Mouse (Mus musculus) lung, adult 2 months (tissue): ENCODE data around the gene Jarid2. TPM values are rescaled to one million over a fixed set of nuclear protein-coding genes. Genes with fewer than 3 reads are reported as not detected.

ENCODE experiments used
- DNase-seq: peaks from one replicate; pipeline ENCODE4 v3.0.0; 2022
- H3K4me1 ChIP-seq: fragments of 200-500 bp; 2 replicates; pipeline ENCODE4 v1.6.1; 2011; ENCODE audit warnings: low read length; ENCODE audit not compliant: control insufficient read depth, insufficient read depth
- H3K4me3 ChIP-seq: fragments of 200-500 bp; replicated peaks from 2 replicates; pipeline ENCODE3; 2011; ENCODE audit warnings: low read depth, mild to moderate bottlenecking, control low read depth, low read length; ENCODE audit errors: extremely low read depth
- CTCF ChIP-seq: fragments of 200-500 bp; IDR thresholded peaks from 2 replicates; pipeline ENCODE4 v1.5.1; 2011; ENCODE audit warnings: mild to moderate bottlenecking, low read length, control low read depth; ENCODE audit not compliant: insufficient read depth
- POLR2A ChIP-seq: fragments of 200-500 bp; IDR thresholded peaks from 2 replicates; pipeline ENCODE4 v1.6.1; 2011; ENCODE audit warnings: low read depth, mild to moderate bottlenecking, control low read depth, low read length, borderline replicate concordance; ENCODE audit errors: extremely low read depth
- WGBS: fragments of 180-500 bp; shearing (Covaris S2); methylation state at CpG from one replicate; pipeline ENCODE4 v1.1.7; 2018; 5-methylcytosine and 5-hydroxymethylcytosine counted together
- polyA plus RNA-seq: library from polyadenylated mRNA; depleted of rRNA; stranded (reverse); fragments of >200 nt; gene quantifications from 2 replicates; pipeline ENCODE4 v1.2.3, GENCODE M21; 2012

Gene Jarid2
- polyA plus RNA-seq, 1 experiment = 9.6 TPM

- DNase-seq = no peak
- H3K4me1 ChIP-seq = no peaks in the 10 kb centered on the region
- no peak overlapping the region for H3K4me3 ChIP-seq
- WGBS = 73% methylated on average over 8 of the region's 8 CpGs
- TF ChIP-seq CTCF = no peak
- TF ChIP-seq POLR2A = no peak
Measured at GRCm38 (mm10) chr13:44946880-44947635, 217.8 kb downstream of the Jarid2 start.

GRCm38 (mm10) chr13:44948320-44949250, 219.3 kb downstream of the Jarid2 start:
- Histone ChIP-seq H3K4me3 (no peak overlapping the region), H3K4me1 (no peaks in the 10 kb centered on the region)
- WGBS = 81% methylated on average over 16 of the region's 16 CpGs
- DNase-seq = no peak
- no peak for TF ChIP-seq CTCF
- TF ChIP-seq POLR2A = no peak

- TF ChIP-seq CTCF (peak; percentile 37; the same call in 1 of the 2 replicates), POLR2A (no peak)
- Histone ChIP-seq H3K4me1 (no peaks in the 10 kb centered on the region; the same call in 1 of the 2 replicates), H3K4me3 (no peak overlapping the region)
- WGBS = 46% methylated on average over 10 of the region's 10 CpGs
- no peak for DNase-seq
Measured at GRCm38 (mm10) chr13:44952393-44953086, 223.3 kb downstream of the Jarid2 start.

GRCm38 (mm10) chr13:44953546-44954231, 224.4 kb downstream of the Jarid2 start:
- H3K4me1 ChIP-seq = no peaks in the 10 kb centered on the region; the same call in 1 of the 2 replicates
- TF ChIP-seq POLR2A = no peak
- TF ChIP-seq CTCF = no peak
- 86% methylated on average over 8 of the region's 8 CpGs for WGBS
- H3K4me3 ChIP-seq = no peak overlapping the region
- DNase-seq = no peak

- 78% methylated on average over 1 of the region's 1 CpGs for WGBS
- Histone ChIP-seq H3K4me1 (no peaks in the 10 kb centered on the region; the same call in 1 of the 2 replicates), H3K4me3 (no peak overlapping the region)
- no peak for DNase-seq
- TF ChIP-seq CTCF (no peak), POLR2A (no peak)
Measured at GRCm38 (mm10) chr13:44954232-44954568, 224.9 kb downstream of the Jarid2 start.

- no peaks in the 10 kb centered on the region; the same call in 1 of the 2 replicates for H3K4me1 ChIP-seq
- WGBS = 81% methylated on average over 6 of the region's 6 CpGs
- TF ChIP-seq POLR2A (no peak), CTCF (no peak)
- no peak for DNase-seq
- H3K4me3 ChIP-seq = no peak overlapping the region
Measured at GRCm38 (mm10) chr13:44955781-44956180, 226.5 kb downstream of the Jarid2 start.

GRCm38 (mm10) chr13:44957049-44957448, 227.8 kb downstream of the Jarid2 start:
- Histone ChIP-seq H3K4me1 (no peaks in the 10 kb centered on the region; the same call in 1 of the 2 replicates), H3K4me3 (no peak overlapping the region)
- no peak for DNase-seq
- TF ChIP-seq CTCF (no peak), POLR2A (no peak)
- 75% methylated on average over 8 of the region's 8 CpGs for WGBS

- Histone ChIP-seq H3K4me3 (no peak overlapping the region), H3K4me1 (no peaks in the 10 kb centered on the region; the same call in 1 of the 2 replicates)
- TF ChIP-seq POLR2A = no peak
- no peak for TF ChIP-seq CTCF
- WGBS = 84% methylated on average over 5 of the region's 5 CpGs
- no peak for DNase-seq
Measured at GRCm38 (mm10) chr13:44960542-44961291, 231.4 kb downstream of the Jarid2 start.
